Mouse (Mus musculus) neural tube, embryonic 10.5 days (tissue): ENCODE results near the gene Timm8b.
"Not testable (repeated sequence)": the region's sequence is repeated elsewhere in the genome, so short reads cannot be mapped to it uniquely, and the experiment has no call there.

Experiments
- DNase-seq: peaks from one replicate; pipeline ENCODE4 v3.0.0-alpha.2; 2017; ENCODE audit warnings: low spot score; ENCODE audit errors: extremely low spot score

Timm8b gene

GRCm38 (mm10) chr9:50602055-50602845 lies 1.5 kb upstream of the Timm8b start:
- DNase-seq: no peak

DNA sequence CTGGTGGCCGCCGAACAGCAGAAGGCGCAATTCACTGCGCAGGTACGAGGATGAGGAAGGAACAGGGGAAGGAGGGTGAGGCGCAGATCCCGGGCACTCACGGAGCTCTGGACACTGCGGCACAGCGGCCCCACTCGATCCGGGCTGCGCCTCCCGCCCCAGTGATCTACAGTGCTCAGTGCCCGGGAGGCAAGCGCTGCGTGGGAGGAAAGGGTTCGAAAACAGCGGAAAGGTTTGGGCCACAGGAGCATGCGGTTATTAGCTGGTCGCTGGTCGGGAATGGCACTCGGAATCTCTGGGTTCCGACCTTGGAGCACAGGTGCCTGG lies 251 bp downstream of the Timm8b start:
- no peak for DNase-seq

DNA sequence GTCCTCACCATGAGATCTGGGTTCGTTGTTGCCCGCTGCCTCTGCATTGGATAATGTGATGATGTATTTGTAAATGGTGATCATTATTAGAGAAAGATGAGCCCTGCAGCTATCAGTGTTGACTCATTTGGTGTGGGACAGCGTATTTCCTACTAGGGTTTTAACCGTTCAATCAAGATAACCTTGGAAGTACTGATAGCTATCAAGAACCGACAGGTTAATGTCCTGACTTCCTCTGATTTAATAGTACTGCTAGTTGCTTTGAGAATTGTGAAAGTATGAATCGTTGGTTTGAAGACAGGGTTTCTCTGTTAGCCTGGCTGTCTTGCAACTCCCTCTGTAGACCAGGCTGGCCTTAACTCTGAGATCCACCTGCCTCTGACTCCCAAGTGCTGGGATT lies 628 bp downstream of the Timm8b start:
- no peak for DNase-seq

GRCm38 (mm10) chr9:50612115-50612514 lies 8.4 kb downstream of the Timm8b start:
- no peak for DNase-seq

GRCm38 (mm10) chr9:50616161-50616560 lies 12.5 kb downstream of the Timm8b start:
- no peak for DNase-seq

GRCm38 (mm10) chr9:50616766-50617603 lies 13.3 kb downstream of the Timm8b start, which contains the start of the genes Pih1d2 and Nkapd1:
Gene Pih1d2 (plus strand): TSS chr9:50617321.
Gene Nkapd1 (minus strand): TSS chr9:50617464.
- DNase-seq: peak; percentile 89

- no peak for DNase-seq
Measured at GRCm38 (mm10) chr9:50617794-50618330, 14.2 kb downstream of the Timm8b start.

GRCm38 (mm10) chr9:50630903-50631302 lies 27.2 kb downstream of the Timm8b start:
- not testable (repeated sequence) for DNase-seq

DNA sequence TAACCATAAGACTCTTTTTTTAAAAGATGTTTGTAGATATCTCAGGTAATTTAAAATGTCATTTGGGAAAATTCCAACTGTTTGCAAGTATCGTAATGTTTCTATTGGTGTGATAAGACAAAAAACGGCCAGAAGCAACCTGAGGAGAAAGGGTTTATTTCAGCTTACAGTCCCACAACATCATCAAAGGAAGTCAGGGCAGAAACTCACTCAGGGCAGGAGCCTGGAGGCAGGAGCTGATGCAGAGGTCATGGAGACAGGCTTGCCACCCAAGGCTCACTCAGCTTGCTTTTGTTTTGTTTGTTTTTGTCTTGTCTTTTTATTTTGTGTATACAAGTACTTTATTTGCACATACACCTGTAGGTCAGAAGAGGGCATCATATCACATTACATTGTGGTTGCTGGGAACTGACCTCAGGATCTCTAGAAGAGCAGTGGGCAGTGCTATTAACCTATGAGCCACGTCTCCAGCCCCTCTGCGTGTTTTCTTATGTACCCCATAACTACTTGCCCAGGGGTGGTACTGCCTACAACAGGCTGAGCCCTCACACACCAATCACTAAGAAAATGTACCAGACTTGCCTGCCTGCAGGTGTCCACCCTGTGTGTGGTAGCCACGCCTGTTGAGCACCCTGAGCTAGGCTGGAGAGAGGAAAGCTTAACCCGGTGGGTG lies 28.4 kb downstream of the Timm8b start:
- DNase-seq: no peak

- no peak for DNase-seq
Measured at GRCm38 (mm10) chr9:50633059-50633458, 29.3 kb downstream of the Timm8b start.

GRCm38 (mm10) chr9:50634270-50634669 lies 30.6 kb downstream of the Timm8b start:
- no peak for DNase-seq

DNA sequence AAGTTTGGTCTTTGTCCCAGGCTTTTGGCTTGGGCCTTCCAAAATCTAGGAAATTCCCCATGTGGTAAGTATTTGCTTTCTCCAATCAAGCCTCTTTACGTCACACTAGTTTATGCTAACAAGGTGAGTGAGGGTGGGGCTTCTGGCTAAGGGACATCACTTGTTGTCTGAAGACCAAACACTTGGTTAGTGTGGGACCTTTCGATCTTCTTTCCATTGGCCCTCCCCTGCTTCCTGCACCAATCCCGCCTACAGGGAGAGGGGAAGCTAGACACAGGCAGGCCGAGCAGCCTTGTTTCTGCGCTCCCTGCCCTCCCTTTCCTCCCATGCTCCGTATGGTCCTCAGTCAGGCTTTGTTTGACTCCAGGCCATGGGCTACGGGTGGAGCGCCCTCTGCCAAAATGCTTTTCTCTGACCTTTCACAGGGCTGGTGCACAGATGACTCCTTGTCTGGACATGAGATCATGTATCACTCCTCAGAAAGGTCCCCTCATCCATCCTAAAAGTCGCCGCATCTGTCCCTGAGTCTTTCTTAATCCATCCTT lies 43.2 kb downstream of the Timm8b start:
- no peak for DNase-seq

DNA sequence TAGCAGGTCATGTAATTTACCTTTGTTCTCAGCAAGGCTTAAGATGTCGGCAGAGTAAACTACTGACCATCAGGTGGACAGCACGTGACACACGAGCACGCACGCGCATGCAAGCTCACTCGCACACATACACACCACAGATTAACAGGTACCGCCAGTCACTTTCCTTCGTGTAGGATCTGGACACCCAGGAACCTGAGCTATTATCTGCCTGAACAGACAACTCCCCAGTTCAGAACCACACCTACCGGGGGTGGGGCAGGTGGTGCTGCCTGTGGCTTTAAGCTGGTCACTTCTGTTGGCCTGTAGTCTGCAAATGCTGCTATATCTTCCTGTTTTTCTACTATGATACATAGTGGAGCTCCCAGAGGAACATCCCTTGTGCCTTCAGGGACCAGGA lies 46.8 kb downstream of the Timm8b start:
- DNase-seq: no peak
